Mouse (Mus musculus): Measurements from ENCODE around the gene Ss18l2. TPM values are rescaled to one million over a fixed set of nuclear protein-coding genes. Genes with fewer than 3 reads are reported as not detected.

Ss18l2 gene
- polyA plus RNA-seq, 1 experiment from 2014 or later: 106 TPM

- Histone ChIP-seq H3K4me3 (ENCODE audit: low read depth, low read length) (no peak overlapping the region), H3K4me1 (ENCODE audit: control insufficient read depth, insufficient read depth, low read length) (peaks cover 8% of the 10 kb centered on the region), H3K9ac (ENCODE audit: low read length) (no peak overlapping the region), H3K27me3 (ENCODE audit: control insufficient read depth, insufficient read depth, low read length) (no peaks in the 10 kb centered on the region; the same call in 1 of the 2 replicates), H3K4me2 (no peak overlapping the region), H3K36me3 (ENCODE audit: control insufficient read depth, insufficient read depth, low read length) (no peaks in the 10 kb centered on the region), H3K9me3 (ENCODE audit: control insufficient read depth, low read length) (no peaks in the 10 kb centered on the region), H3K27ac (ENCODE audit: low read depth, low read length) (no peak overlapping the region)
- peak; percentile 51 for DNase-seq (ENCODE audit: low spot score, missing footprints)
- 85% methylated on average over 9 of the region's 9 CpGs for WGBS
- ATAC-seq (ENCODE audit: low FRiP score): no peak
Measured at GRCm38 (mm10) chr9:121675011-121675410, 35.1 kb upstream of the Ss18l2 start.

GRCm38 (mm10) chr9:121675556-121675955, 34.6 kb upstream of the Ss18l2 start:
- Histone ChIP-seq H3K4me1 (ENCODE audit: control insufficient read depth, insufficient read depth, low read length) (peaks cover 3% of the 10 kb centered on the region; the same call in 1 of the 2 replicates), H3K4me3 (ENCODE audit: low read depth, low read length) (no peak overlapping the region), H3K9ac (ENCODE audit: low read length) (no peak overlapping the region), H3K4me2 (no peak overlapping the region), H3K9me3 (ENCODE audit: control insufficient read depth, low read length) (no peaks in the 10 kb centered on the region), H3K27me3 (ENCODE audit: control insufficient read depth, insufficient read depth, low read length) (no peaks in the 10 kb centered on the region), H3K36me3 (ENCODE audit: control insufficient read depth, insufficient read depth, low read length) (no peaks in the 10 kb centered on the region), H3K27ac (ENCODE audit: low read depth, low read length) (no peak overlapping the region)
- ATAC-seq (ENCODE audit: low FRiP score): no peak
- WGBS: 95% methylated on average over 2 of the region's 2 CpGs
- peak; percentile 41 for DNase-seq (ENCODE audit: low spot score, missing footprints)

- H3K27ac ChIP-seq (ENCODE audit: low read depth, low read length): no peak overlapping the region
- no peak overlapping the region for H3K9ac ChIP-seq (ENCODE audit: low read length)
- H3K4me1 ChIP-seq (ENCODE audit: control insufficient read depth, insufficient read depth, low read length): no peaks in the 10 kb centered on the region
- H3K36me3 ChIP-seq (ENCODE audit: control insufficient read depth, insufficient read depth, low read length): no peaks in the 10 kb centered on the region
- ATAC-seq (ENCODE audit: low FRiP score) (no peak), DNase-seq (ENCODE audit: low spot score, missing footprints) (peak; percentile 65)
- H3K4me2 ChIP-seq: no peak overlapping the region
- H3K4me3 ChIP-seq (ENCODE audit: low read depth, low read length): no peak overlapping the region
- no peaks in the 10 kb centered on the region for H3K9me3 ChIP-seq (ENCODE audit: control insufficient read depth, low read length)
- no peaks in the 10 kb centered on the region for H3K27me3 ChIP-seq (ENCODE audit: control insufficient read depth, insufficient read depth, low read length)
- 92% methylated on average over 4 of the region's 4 CpGs for WGBS
Measured at GRCm38 (mm10) chr9:121677069-121677468, 33.1 kb upstream of the Ss18l2 start.

- H3K36me3 ChIP-seq (ENCODE audit: control insufficient read depth, insufficient read depth, low read length): no peaks in the 10 kb centered on the region
- no peaks in the 10 kb centered on the region for H3K4me1 ChIP-seq (ENCODE audit: control insufficient read depth, insufficient read depth, low read length)
- H3K9me3 ChIP-seq (ENCODE audit: control insufficient read depth, low read length): no peaks in the 10 kb centered on the region
- no peak overlapping the region for H3K9ac ChIP-seq (ENCODE audit: low read length)
- no peak overlapping the region for H3K27ac ChIP-seq (ENCODE audit: low read depth, low read length)
- H3K4me3 ChIP-seq (ENCODE audit: low read depth, low read length): no peak overlapping the region
- no peaks in the 10 kb centered on the region for H3K27me3 ChIP-seq (ENCODE audit: control insufficient read depth, insufficient read depth, low read length)
- DNase-seq (ENCODE audit: low spot score, missing footprints) (no peak), ATAC-seq (ENCODE audit: low FRiP score) (no peak)
- H3K4me2 ChIP-seq: no peak overlapping the region
- WGBS: 82% methylated on average over 8 of the region's 8 CpGs
Measured at GRCm38 (mm10) chr9:121677476-121677875, 32.7 kb upstream of the Ss18l2 start.

GRCm38 (mm10) chr9:121679549-121679948, 30.6 kb upstream of the Ss18l2 start:
- ATAC-seq (ENCODE audit: low FRiP score) (peak; percentile 71), DNase-seq (ENCODE audit: low spot score, missing footprints) (peak; percentile 93)
- Histone ChIP-seq H3K9me3 (ENCODE audit: control insufficient read depth, low read length) (no peaks in the 10 kb centered on the region), H3K9ac (ENCODE audit: low read length) (no peak overlapping the region), H3K36me3 (ENCODE audit: control insufficient read depth, insufficient read depth, low read length) (peaks cover 4% of the 10 kb centered on the region; the same call in 1 of the 2 replicates), H3K27me3 (ENCODE audit: control insufficient read depth, insufficient read depth, low read length) (no peaks in the 10 kb centered on the region), H3K4me2 (no peak overlapping the region), H3K4me3 (ENCODE audit: low read depth, low read length) (no peak overlapping the region), H3K27ac (ENCODE audit: low read depth, low read length) (no peak overlapping the region), H3K4me1 (ENCODE audit: control insufficient read depth, insufficient read depth, low read length) (no peaks in the 10 kb centered on the region)
- 16% methylated on average over 6 of the region's 6 CpGs for WGBS

GRCm38 (mm10) chr9:121681191-121681590, 28.9 kb upstream of the Ss18l2 start:
- no peak overlapping the region for H3K27ac ChIP-seq (ENCODE audit: low read depth, low read length)
- no peaks in the 10 kb centered on the region for H3K9me3 ChIP-seq (ENCODE audit: control insufficient read depth, low read length)
- H3K9ac ChIP-seq (ENCODE audit: low read length): no peak overlapping the region
- no peak overlapping the region for H3K4me3 ChIP-seq (ENCODE audit: low read depth, low read length)
- peaks cover 10% of the 10 kb centered on the region for H3K36me3 ChIP-seq (ENCODE audit: control insufficient read depth, insufficient read depth, low read length)
- no peak overlapping the region for H3K4me2 ChIP-seq
- WGBS: 85% methylated on average over 8 of the region's 8 CpGs
- no peaks in the 10 kb centered on the region for H3K27me3 ChIP-seq (ENCODE audit: control insufficient read depth, insufficient read depth, low read length)
- H3K4me1 ChIP-seq (ENCODE audit: control insufficient read depth, insufficient read depth, low read length): no peaks in the 10 kb centered on the region
- ATAC-seq (ENCODE audit: low FRiP score) (no peak), DNase-seq (ENCODE audit: low spot score, missing footprints) (peak; percentile 77)

GRCm38 (mm10) chr9:121682037-121682680, 28.0 kb upstream of the Ss18l2 start:
- no peak overlapping the region for H3K4me3 ChIP-seq (ENCODE audit: low read depth, low read length)
- WGBS: 82% methylated on average over 18 of the region's 18 CpGs
- H3K27ac ChIP-seq (ENCODE audit: low read depth, low read length): no peak overlapping the region
- no peak overlapping the region for H3K4me2 ChIP-seq
- H3K27me3 ChIP-seq (ENCODE audit: control insufficient read depth, insufficient read depth, low read length): no peaks in the 10 kb centered on the region
- DNase-seq (ENCODE audit: low spot score, missing footprints) (peak; percentile 37), ATAC-seq (ENCODE audit: low FRiP score) (no peak)
- H3K9me3 ChIP-seq (ENCODE audit: control insufficient read depth, low read length): no peaks in the 10 kb centered on the region
- H3K4me1 ChIP-seq (ENCODE audit: control insufficient read depth, insufficient read depth, low read length): no peaks in the 10 kb centered on the region
- H3K9ac ChIP-seq (ENCODE audit: low read length): no peak overlapping the region
- H3K36me3 ChIP-seq (ENCODE audit: control insufficient read depth, insufficient read depth, low read length): peaks cover 10% of the 10 kb centered on the region

GRCm38 (mm10) chr9:121684702-121685101, 25.4 kb upstream of the Ss18l2 start:
- Histone ChIP-seq H3K4me3 (ENCODE audit: low read depth, low read length) (no peak overlapping the region), H3K9me3 (ENCODE audit: control insufficient read depth, low read length) (no peaks in the 10 kb centered on the region), H3K4me2 (no peak overlapping the region), H3K36me3 (ENCODE audit: control insufficient read depth, insufficient read depth, low read length) (peaks cover 13% of the 10 kb centered on the region), H3K9ac (ENCODE audit: low read length) (no peak overlapping the region), H3K4me1 (ENCODE audit: control insufficient read depth, insufficient read depth, low read length) (peaks cover 1% of the 10 kb centered on the region; the same call in 1 of the 2 replicates), H3K27me3 (ENCODE audit: control insufficient read depth, insufficient read depth, low read length) (no peaks in the 10 kb centered on the region), H3K27ac (ENCODE audit: low read depth, low read length) (no peak overlapping the region)
- 82% methylated on average over 7 of the region's 7 CpGs for WGBS
- DNase-seq (ENCODE audit: low spot score, missing footprints): peak; percentile 51
- no peak for ATAC-seq (ENCODE audit: low FRiP score)

GRCm38 (mm10) chr9:121690200-121690651, 19.9 kb upstream of the Ss18l2 start:
- Histone ChIP-seq H3K36me3 (ENCODE audit: control insufficient read depth, insufficient read depth, low read length) (peaks cover 6% of the 10 kb centered on the region; the same call in 1 of the 2 replicates), H3K27me3 (ENCODE audit: control insufficient read depth, insufficient read depth, low read length) (no peaks in the 10 kb centered on the region), H3K4me2 (peak overlapping the region; percentile 19; the same call in 1 of the 2 replicates), H3K4me3 (ENCODE audit: low read depth, low read length) (no peak overlapping the region), H3K9ac (ENCODE audit: low read length) (no peak overlapping the region), H3K27ac (ENCODE audit: low read depth, low read length) (peak overlapping the region; percentile 58), H3K9me3 (ENCODE audit: control insufficient read depth, low read length) (no peaks in the 10 kb centered on the region), H3K4me1 (ENCODE audit: control insufficient read depth, insufficient read depth, low read length) (peaks cover 18% of the 10 kb centered on the region)
- 53% methylated on average over 15 of the region's 15 CpGs for WGBS
- DNase-seq (ENCODE audit: low spot score, missing footprints) (no peak), ATAC-seq (ENCODE audit: low FRiP score) (peak; percentile 87)
